18 mouse cellular contexts compared by ENCODE assay signal in the genomic region with DNA sequence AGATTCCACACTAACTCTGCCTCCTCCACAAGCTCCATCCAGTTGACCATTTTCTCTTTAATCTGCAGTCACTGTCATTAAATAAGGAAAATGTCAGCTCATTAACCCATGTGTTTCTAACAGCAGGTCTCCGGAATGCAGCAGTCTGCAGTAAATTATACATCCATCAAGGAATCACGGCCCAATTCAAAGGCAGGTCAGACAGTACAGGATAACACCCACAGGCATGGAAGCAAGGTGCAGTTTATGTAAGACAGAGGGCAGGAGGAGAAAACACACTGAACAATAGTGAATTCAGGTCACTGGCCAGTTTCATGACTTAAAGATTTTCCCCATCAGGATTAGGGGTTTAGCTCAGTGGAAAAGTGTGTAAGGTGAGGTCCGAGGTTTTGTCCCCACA. TPM values are rescaled to one million over a fixed set of nuclear protein-coding genes. Genes with fewer than 3 reads are reported as not detected.
DNase-seq lines count a peak whose midpoint lies in the region; ATAC-seq and TF ChIP-seq lines count a peak whose summit lies in the region.
"Had no signal": no experiment of that assay in that cellular context is flagged by ENCODE, and none has a peak within 500 bp of the region (broad histone marks: within the 10 kb centered on the region; RNA-seq: fewer than 3 reads in every experiment).

No protein-coding gene starts in this region.

- DNase-seq in heart, adult 11 months, result peak; percentile 37
- DNase-seq in heart, adult 2 months, result no peak
- peak; percentile 85 for DNase-seq in midbrain, embryonic 11.5 days (ENCODE audit: low spot score, missing footprints)
- DNase-seq in forebrain, embryonic 14.5 days (ENCODE audit: low spot score), result no peak
- DNase-seq in mesoderm, embryonic 11.5 days (ENCODE audit: low read depth, low spot score), result peak; percentile 23
- no peak for DNase-seq in ovary, postnatal 14 days (ENCODE audit: low spot score)
- no peak for DNase-seq in cerebellum, adult 9-10 months
- DNase-seq: adrenal gland, adult 8-10 months; cerebellum, adult 11 months; cerebellum, postnatal 36 days; heart, postnatal 36 days; lung, postnatal 10 days; thymus, postnatal 4 days had no signal

- H3K27ac ChIP-seq in heart, adult 2 months, result no peak overlapping the region
- H3K27ac ChIP-seq in midbrain, embryonic 11.5 days (ENCODE audit: low read depth, low read length), result no peak overlapping the region
- no peak overlapping the region for H3K27ac ChIP-seq in midbrain, embryonic 16.5 days (ENCODE audit: low read length)
- H3K27ac ChIP-seq in forebrain, embryonic 14.5 days (ENCODE audit: low read depth, low read length), result peak overlapping the region; percentile 48; the same call in 1 of the 2 replicates
- H3K27ac ChIP-seq: embryonic facial prominence, embryonic 13.5 days; heart, embryonic 13.5 days; limb, embryonic 15.5 days had no signal

- H3K27me3 ChIP-seq in heart, adult 2 months (ENCODE audit: control insufficient read depth, insufficient read depth, low read length), result no peaks in the 10 kb centered on the region
- no peaks in the 10 kb centered on the region for H3K27me3 ChIP-seq in midbrain, embryonic 11.5 days (ENCODE audit: control insufficient read depth, insufficient read depth, low read length)
- no peaks in the 10 kb centered on the region for H3K27me3 ChIP-seq in midbrain, embryonic 16.5 days (ENCODE audit: control insufficient read depth, insufficient read depth, low read depth, low read length)
- H3K27me3 ChIP-seq in forebrain, embryonic 14.5 days (replicated peaks; ENCODE audit: control insufficient read depth, insufficient read depth, low read length), result no peaks in the 10 kb centered on the region
- H3K27me3 ChIP-seq: embryonic facial prominence, embryonic 13.5 days; heart, embryonic 13.5 days; limb, embryonic 15.5 days had no signal

- H3K9ac ChIP-seq in heart, adult 2 months (ENCODE audit: low read depth, low read length), result no peak overlapping the region
- no peak overlapping the region for H3K9ac ChIP-seq in midbrain, embryonic 11.5 days (ENCODE audit: low read length)
- H3K9ac ChIP-seq in midbrain, embryonic 16.5 days (ENCODE audit: low read depth, low read length), result no peak overlapping the region
- no peak overlapping the region for H3K9ac ChIP-seq in forebrain, embryonic 14.5 days (ENCODE audit: low read length)
- H3K9ac ChIP-seq: embryonic facial prominence, embryonic 13.5 days; heart, embryonic 13.5 days; limb, embryonic 15.5 days had no signal

- WGBS in heart, adult 2 months, result 90% methylated on average over 3 of the region's 3 CpGs
- WGBS in midbrain, embryonic 11.5 days, result 52% methylated on average over 3 of the region's 3 CpGs
- WGBS in midbrain, embryonic 16.5 days, result 34% methylated on average over 3 of the region's 3 CpGs
- 42% methylated on average over 3 of the region's 3 CpGs for WGBS in forebrain, embryonic 14.5 days

- no peaks in the 10 kb centered on the region for H3K79me2 ChIP-seq in heart, adult 2 months (replicated peaks; ENCODE audit: control insufficient read depth, insufficient read depth, low read length)

- ATAC-seq in midbrain, embryonic 11.5 days (ENCODE audit: low FRiP score), result peak; percentile 23; the same call in 1 of the 2 replicates
- no peak for ATAC-seq in midbrain, embryonic 16.5 days
- 0 out of 2 replicates have a peak, but pooled peaks have one; percentile 16 for ATAC-seq in forebrain, embryonic 14.5 days
- ATAC-seq: intestine, embryonic 16.5 days had no signal

- TF ChIP-seq CTCF in heart, adult 2 months (IDR thresholded peaks at IDR 0.05), result no peak

- no peak for TF ChIP-seq POLR2A in heart, adult 2 months (IDR thresholded peaks at IDR 0.05; ENCODE audit: insufficient read depth, low read depth, low read length)

- no peak overlapping the region for H3K4me2 ChIP-seq in midbrain, embryonic 11.5 days
- no peak overlapping the region for H3K4me2 ChIP-seq in midbrain, embryonic 16.5 days (ENCODE audit: low read length)
- H3K4me2 ChIP-seq in forebrain, embryonic 14.5 days (ENCODE audit: low read length), result no peak overlapping the region
- H3K4me2 ChIP-seq: embryonic facial prominence, embryonic 13.5 days; heart, embryonic 13.5 days; limb, embryonic 15.5 days had no signal

- H3K4me1 ChIP-seq in heart, adult 2 months (ENCODE audit: control insufficient read depth, insufficient read depth, low read length), result no peaks in the 10 kb centered on the region
- peaks cover 9% of the 10 kb centered on the region for H3K4me1 ChIP-seq in midbrain, embryonic 11.5 days (ENCODE audit: control insufficient read depth, insufficient read depth, low read length)
- peaks cover 5% of the 10 kb centered on the region; the same call in 1 of the 2 replicates for H3K4me1 ChIP-seq in midbrain, embryonic 16.5 days (ENCODE audit: control insufficient read depth, insufficient read depth, low read length)
- H3K4me1 ChIP-seq in forebrain, embryonic 14.5 days (ENCODE audit: control insufficient read depth, insufficient read depth, low read length), result peaks cover 4% of the 10 kb centered on the region; the same call in 1 of the 2 replicates
- H3K4me1 ChIP-seq: embryonic facial prominence, embryonic 13.5 days; heart, embryonic 13.5 days; limb, embryonic 15.5 days had no signal

- H3K36me3 ChIP-seq in heart, adult 2 months (ENCODE audit: control insufficient read depth, insufficient read depth, low read length), result no peaks in the 10 kb centered on the region
- H3K36me3 ChIP-seq in midbrain, embryonic 11.5 days (ENCODE audit: control insufficient read depth, insufficient read depth, low read length), result no peaks in the 10 kb centered on the region
- H3K36me3 ChIP-seq in midbrain, embryonic 16.5 days (ENCODE audit: control insufficient read depth, insufficient read depth, low read length), result 0 out of 2 replicates have a peak, but pooled peaks cover 4% of the 10 kb centered on the region
- H3K36me3 ChIP-seq in forebrain, embryonic 14.5 days (ENCODE audit: control insufficient read depth, insufficient read depth, low read length), result no peaks in the 10 kb centered on the region

- no peak overlapping the region for H3K4me3 ChIP-seq in heart, adult 2 months
- no peak overlapping the region for H3K4me3 ChIP-seq in midbrain, embryonic 11.5 days (ENCODE audit: low read depth, low read length)
- H3K4me3 ChIP-seq in midbrain, embryonic 16.5 days (ENCODE audit: low read depth, low read length), result no peak overlapping the region
- no peak overlapping the region for H3K4me3 ChIP-seq in forebrain, embryonic 14.5 days (ENCODE audit: low read depth, low read length)
- H3K4me3 ChIP-seq: embryonic facial prominence, embryonic 13.5 days; heart, embryonic 13.5 days; limb, embryonic 15.5 days had no signal

- intact Hi-C loops in heart, adult 2 months (cut with DNase I), result no loop called here

- H3K9me3 ChIP-seq in midbrain, embryonic 11.5 days (ENCODE audit: control insufficient read depth, low read length), result no peaks in the 10 kb centered on the region
- H3K9me3 ChIP-seq in midbrain, embryonic 16.5 days (replicated peaks; ENCODE audit: control insufficient read depth, low read length, poor library complexity, severe bottlenecking), result no peaks in the 10 kb centered on the region
- H3K9me3 ChIP-seq in forebrain, embryonic 14.5 days (replicated peaks; ENCODE audit: control insufficient read depth, low read length), result no peaks in the 10 kb centered on the region
- H3K9me3 ChIP-seq: embryonic facial prominence, embryonic 13.5 days; heart, embryonic 13.5 days; limb, embryonic 15.5 days had no signal

- no peak for TF ChIP-seq EP300 in heart, adult 2 months (IDR thresholded peaks at IDR 0.05; ENCODE audit: insufficient read depth, low read depth, low read length)

RNA-seq across cellular contexts. Expression of a gene that starts 40.1 kb away (rescaled TPM):
- 10 to 100 TPM; 12.1 to 13.5 TPM for total RNA-seq in heart, adult 2 months (2021)
- 11.0 and 11.8 TPM in 2 replicates for polyA plus RNA-seq in heart, adult 2 months (2012; rRNA removed)
- 14.0 and 15.4 TPM in 2 replicates for polyA plus RNA-seq in midbrain, embryonic 11.5 days (2014; fragmentation: Nextera tagmentation; extraction: Ambion mirVana)
- 10.7 and 11.2 TPM in 2 replicates for polyA plus RNA-seq in midbrain, embryonic 16.5 days (2015; fragmentation: Nextera tagmentation; extraction: Ambion mirVana)
- polyA plus RNA-seq in forebrain, embryonic 14.5 days (2014; fragmentation: Nextera tagmentation; extraction: Ambion mirVana), result 12.5 TPM in 2 replicates

Comparison
In these comparisons a context has a peak if more than half of its experiments do, and no peak if none do; other contexts are left out.
1. DNase-seq: peak in heart, adult 11 months (single experiment), midbrain, embryonic 11.5 days (single experiment) and mesoderm, embryonic 11.5 days (single experiment); none in heart, adult 2 months (0 of 2), forebrain, embryonic 14.5 days (single experiment), ovary, postnatal 14 days (single experiment) and cerebellum, adult 9-10 months (single experiment).